Mouse (Mus musculus): ENCODE data around the gene 4933402N22Rik. TPM values are rescaled to one million over a fixed set of nuclear protein-coding genes. Genes with fewer than 3 reads are reported as not detected.
"Not testable (repeated sequence)": the region's sequence is repeated elsewhere in the genome, so short reads cannot be mapped to it uniquely, and the experiment has no call there.

The 4933402N22Rik gene
- not detected for total RNA-seq (2021)

GRCm38 (mm10) chr5:11917743-11918142 lies at the start of gene 4933402N22Rik:
4933402N22Rik (plus strand) TSS chr5:11918043.
- intact Hi-C loops (cut with DNase I); DNase-seq: not testable (repeated sequence)

GRCm38 (mm10) chr5:11923790-11924189 lies 5.9 kb downstream of the 4933402N22Rik start:
- intact Hi-C loops (cut with DNase I); DNase-seq: not testable (repeated sequence)

Other genes with a start within 250 kb of the 4933402N22Rik start
- gene Gm8922, start 236.1 kb upstream of the 4933402N22Rik start, total RNA-seq (2021), result not detected
- not detected for gene Gm8926, start 147.5 kb upstream of the 4933402N22Rik start, total RNA-seq (2021)
- not detected for gene Gm6465, start 72.5 kb upstream of the 4933402N22Rik start, total RNA-seq (2021)